Mouse (Mus musculus) bone marrow macrophage, adult 2 months (primary cell): ENCODE data around the gene Tnrc18. TPM values are rescaled to one million over a fixed set of nuclear protein-coding genes. Genes with fewer than 3 reads are reported as not detected.
A peak's percentile ranks its signal among the peaks of the same experiment; 100 is the strongest.

Experiments
- H3K27ac ChIP-seq: 2 replicates; pipeline ENCODE4 v1.5.1; 2012; ENCODE audit warnings: low read depth, low read length; ENCODE audit not compliant: insufficient read depth
- H3K4me1 ChIP-seq: 2 replicates; pipeline ENCODE4 v1.6.1; 2012; ENCODE audit warnings: low read length; ENCODE audit not compliant: control insufficient read depth, insufficient read depth
- H3K4me3 ChIP-seq: 2 replicates; pipeline ENCODE4 v1.5.1; 2012; ENCODE audit warnings: mild to moderate bottlenecking, low read length, moderate library complexity; ENCODE audit not compliant: insufficient read depth
- CTCF ChIP-seq: IDR thresholded peaks from 2 replicates; pipeline ENCODE4 v1.5.1; 2012; ENCODE audit warnings: low read depth, mild to moderate bottlenecking, low read length, moderate library complexity
- POLR2A ChIP-seq: IDR thresholded peaks from 2 replicates; pipeline ENCODE4 v1.6.1; 2012; ENCODE audit warnings: mild to moderate bottlenecking, low read depth, low read length, borderline replicate concordance
- polyA plus RNA-seq: library from polyadenylated mRNA; stranded (reverse); fragments of >200 nt; gene quantifications from 2 replicates; pipeline ENCODE4 v1.2.4, GENCODE M21; 2012; ENCODE audit not compliant: missing spikeins, insufficient read depth, insufficient read length

Tnrc18 gene
- polyA plus RNA-seq, 1 experiment = 64.5 TPM

DNA sequence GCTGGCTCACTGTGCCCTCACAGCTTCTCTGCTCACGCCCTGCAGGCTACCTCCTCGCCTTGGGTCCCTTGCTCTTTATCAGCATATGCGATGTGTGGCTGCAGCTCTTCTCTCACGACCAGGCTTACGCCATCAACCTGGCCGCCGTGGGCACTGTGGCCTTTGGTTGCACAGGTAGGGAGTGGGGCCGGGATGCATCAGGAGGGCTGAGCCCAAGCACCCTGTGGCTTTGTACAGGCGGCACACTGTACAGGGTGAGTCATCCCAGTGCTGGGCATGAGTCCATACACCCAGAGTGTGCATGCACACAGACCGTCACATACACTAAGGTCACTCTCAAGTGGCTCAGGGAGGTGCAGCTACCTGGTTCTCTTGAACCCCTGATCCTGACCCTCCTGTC lies 103.5 kb downstream of the Tnrc18 start:
- no peak overlapping the region for H3K27ac ChIP-seq
- no peaks in the 10 kb centered on the region for H3K4me1 ChIP-seq
- TF ChIP-seq POLR2A = no peak
- no peak for TF ChIP-seq CTCF
- no peak overlapping the region for H3K4me3 ChIP-seq

DNA sequence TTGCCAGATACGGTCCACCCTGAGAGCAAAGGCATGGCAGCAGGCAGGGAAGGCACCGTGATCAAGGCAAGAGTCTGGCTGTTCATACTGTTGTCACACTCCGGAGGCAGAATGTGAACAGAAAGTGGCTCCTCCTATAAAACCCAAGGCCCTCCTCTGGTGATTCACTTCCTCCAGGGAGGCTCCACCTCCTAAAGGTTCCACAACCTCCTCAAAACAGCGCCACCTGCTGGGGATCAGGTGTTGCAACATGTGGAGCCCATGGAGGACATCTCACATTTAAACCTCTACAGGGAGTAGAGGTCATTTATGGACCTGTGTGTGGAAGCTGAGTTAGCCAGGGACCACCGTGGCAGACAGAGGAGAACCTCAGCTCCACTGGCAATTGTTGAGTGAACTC lies 105.1 kb downstream of the Tnrc18 start:
- H3K4me3 ChIP-seq = no peak overlapping the region
- H3K27ac ChIP-seq = no peak overlapping the region
- no peaks in the 10 kb centered on the region for H3K4me1 ChIP-seq
- no peak for TF ChIP-seq CTCF
- no peak for TF ChIP-seq POLR2A

DNA sequence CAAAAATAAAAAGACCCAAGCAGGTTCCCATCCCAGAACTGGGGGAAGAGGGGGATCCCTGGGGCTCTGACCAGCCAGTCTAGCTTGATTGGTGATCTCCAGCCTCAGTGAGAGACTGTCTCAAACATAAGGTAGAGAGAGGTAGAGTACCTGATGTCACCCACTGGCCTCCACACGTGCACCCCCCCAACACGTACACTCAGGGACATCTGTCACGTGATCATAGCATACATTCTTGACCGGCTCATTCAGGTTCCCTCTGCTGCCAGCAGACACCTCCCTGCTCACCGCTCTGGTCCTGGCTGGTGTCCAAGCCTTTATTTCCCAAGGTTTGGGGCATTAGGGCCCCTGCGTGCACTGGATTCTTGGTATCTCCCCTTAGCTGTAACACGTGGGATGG lies 108.0 kb downstream of the Tnrc18 start:
- H3K4me3 ChIP-seq = no peak overlapping the region
- H3K27ac ChIP-seq = no peak overlapping the region
- H3K4me1 ChIP-seq = no peaks in the 10 kb centered on the region
- no peak for TF ChIP-seq CTCF
- TF ChIP-seq POLR2A = no peak

DNA sequence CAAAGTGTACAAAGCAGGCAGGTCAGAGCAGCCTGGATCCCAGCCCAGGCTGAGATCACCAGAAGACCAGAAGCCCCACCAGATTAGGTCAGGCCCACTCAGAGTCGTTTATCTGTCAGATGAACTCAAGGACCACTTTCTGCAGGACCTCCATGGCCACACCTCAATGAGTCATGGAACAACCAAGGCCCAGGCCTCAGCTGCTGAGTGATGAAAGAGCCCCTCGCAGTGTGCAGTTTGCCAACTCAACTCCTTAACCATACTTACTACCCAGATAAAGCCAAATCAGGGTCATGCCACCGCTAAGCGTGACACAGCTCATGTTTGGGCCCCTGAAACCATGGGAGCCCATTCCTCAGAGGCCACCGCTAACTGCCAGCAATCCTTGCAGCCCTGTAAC lies 109.8 kb downstream of the Tnrc18 start:
- Histone ChIP-seq H3K4me1 (no peaks in the 10 kb centered on the region), H3K27ac (no peak overlapping the region), H3K4me3 (no peak overlapping the region)
- TF ChIP-seq CTCF (no peak), POLR2A (no peak)

DNA sequence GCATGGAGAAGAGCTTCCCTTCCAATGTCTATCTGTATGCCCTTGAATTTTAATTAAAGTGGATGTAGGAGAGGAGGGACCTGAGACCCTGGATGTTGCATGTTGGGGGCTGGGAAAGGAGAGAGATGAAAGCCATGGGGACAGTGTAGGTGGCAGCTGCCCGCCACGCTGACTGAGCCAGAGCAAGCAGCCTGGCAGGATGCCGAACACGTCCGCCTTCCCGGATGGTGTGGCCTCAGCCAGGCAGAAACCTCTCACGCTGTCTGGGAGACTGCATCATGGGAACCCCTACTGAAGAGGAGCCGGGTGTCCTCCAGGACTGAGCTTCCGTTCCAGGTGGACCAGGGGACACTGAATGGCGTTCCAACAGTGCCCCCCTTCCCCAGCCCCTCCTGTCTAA lies 113.9 kb downstream of the Tnrc18 start:
- no peak overlapping the region for H3K27ac ChIP-seq
- TF ChIP-seq CTCF (no peak), POLR2A (no peak)
- no peaks in the 10 kb centered on the region for H3K4me1 ChIP-seq
- no peak overlapping the region for H3K4me3 ChIP-seq

DNA sequence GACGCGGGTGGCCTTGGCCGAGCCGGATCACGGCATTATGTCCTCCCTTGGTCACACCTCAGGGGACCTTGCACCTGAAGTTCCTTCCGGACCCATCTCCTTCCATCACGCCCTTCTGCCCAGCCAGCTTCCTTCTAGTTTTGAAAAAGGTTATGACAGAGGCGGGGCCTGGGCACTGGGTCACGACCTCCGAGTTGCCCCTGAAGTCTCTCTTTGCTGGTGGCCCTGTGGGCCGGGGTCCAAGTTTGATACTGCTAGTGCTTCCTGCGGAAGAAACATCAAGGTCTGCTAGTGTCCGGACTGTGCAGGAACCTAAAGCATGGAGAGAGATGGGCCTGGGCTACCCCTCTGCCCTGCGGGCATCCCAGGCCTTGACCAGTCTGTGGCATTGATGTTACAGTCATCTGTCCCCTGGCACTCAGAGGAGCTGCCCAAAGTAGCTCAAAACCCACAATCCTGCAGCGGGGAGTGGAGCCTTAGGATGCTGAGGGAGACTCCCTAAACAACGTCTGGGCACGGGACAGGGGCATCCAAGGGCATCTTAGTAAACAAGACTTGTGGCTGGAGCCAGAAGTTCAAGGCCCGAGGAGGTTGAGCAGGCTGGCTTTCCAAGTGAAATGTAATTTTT lies 114.8 kb downstream of the Tnrc18 start:
- TF ChIP-seq CTCF (no peak), POLR2A (no peak)
- Histone ChIP-seq H3K4me3 (peak overlapping the region; percentile 38), H3K4me1 (no peaks in the 10 kb centered on the region), H3K27ac (no peak overlapping the region)

DNA sequence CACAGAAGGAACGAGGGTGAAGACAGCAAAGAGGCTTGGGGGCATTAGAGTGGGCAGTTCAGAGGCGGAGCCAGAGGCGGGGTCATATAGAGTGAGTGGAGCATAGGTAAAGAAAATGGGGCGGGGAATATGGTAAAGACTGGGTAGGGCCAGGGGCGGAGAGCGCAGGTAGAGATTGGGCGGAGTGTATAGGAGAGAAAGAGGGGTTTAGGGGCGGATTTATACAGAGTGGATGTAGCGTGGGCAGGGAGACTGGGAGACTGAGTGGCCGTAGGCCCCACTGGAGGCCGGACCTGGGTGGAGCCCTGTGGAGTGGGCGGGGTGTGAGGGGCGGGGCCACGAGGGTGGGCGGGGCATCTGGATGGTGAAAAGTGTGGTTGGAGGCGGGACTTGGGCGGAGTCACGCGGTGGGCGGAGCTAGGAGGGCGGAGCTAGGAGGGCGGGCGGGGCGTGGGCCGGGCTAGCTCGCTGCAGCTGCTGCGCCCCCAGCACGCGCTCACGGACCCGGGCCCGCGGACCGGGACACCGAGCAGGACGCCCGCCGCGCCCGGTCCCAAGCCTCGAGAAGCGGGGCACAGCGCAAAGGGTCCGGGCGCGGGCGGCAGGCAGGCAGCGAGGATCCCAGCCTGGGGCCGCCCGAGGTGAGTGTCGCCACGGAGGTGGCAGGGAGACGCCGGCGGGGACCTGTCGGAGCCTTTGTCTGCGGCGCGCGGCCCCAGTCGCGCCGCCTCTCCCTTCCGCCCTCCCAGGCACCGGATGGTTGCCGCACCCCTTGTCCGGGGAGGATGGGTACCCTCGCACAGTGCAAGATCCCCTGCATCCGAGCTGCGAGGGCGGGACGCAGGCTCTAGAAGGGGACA lies 115.6 kb downstream of the Tnrc18 start:
- peak overlapping the region; percentile 38 for H3K4me3 ChIP-seq
- no peaks in the 10 kb centered on the region for H3K4me1 ChIP-seq
- no peak overlapping the region for H3K27ac ChIP-seq
- TF ChIP-seq CTCF = no peak
- no peak for TF ChIP-seq POLR2A

DNA sequence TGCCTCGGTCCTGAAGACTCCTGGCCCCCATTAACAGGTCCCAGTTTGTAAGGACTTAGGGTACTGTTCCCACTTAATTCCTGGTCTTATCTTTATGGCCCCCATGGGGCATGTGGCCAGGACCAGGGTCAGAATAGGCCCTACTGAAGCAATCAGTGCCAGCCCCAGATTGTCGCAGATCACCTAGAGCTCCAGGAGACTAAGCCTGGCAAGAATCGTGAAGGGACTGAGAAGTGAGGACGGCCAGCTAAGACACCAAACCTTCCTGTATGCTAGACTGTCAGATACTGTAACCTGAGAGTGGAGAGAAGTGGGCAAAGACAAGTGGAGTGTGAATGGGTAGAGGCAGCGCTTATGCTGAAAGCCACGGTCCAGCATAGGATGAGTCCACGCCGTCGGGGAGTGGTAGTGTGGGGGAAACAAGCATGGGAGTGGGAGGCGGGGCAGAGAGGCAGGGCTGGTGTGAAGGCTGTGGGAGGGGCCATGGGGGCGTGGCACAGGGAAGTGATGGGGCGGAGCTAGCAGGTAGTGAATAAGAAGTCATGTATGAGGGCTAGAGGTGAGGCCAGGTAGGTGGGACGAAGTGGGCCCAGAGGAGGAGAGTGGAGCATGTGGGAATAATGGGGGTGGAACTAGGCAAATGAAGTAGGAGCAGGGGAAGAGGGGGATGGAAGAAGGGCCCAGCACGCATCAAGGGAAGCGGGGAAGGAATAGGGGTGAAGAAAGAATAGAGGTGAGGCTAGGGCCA lies 116.4 kb downstream of the Tnrc18 start:
- Histone ChIP-seq H3K4me3 (no peak overlapping the region), H3K4me1 (no peaks in the 10 kb centered on the region), H3K27ac (no peak overlapping the region)
- TF ChIP-seq CTCF = no peak
- TF ChIP-seq POLR2A = no peak

DNA sequence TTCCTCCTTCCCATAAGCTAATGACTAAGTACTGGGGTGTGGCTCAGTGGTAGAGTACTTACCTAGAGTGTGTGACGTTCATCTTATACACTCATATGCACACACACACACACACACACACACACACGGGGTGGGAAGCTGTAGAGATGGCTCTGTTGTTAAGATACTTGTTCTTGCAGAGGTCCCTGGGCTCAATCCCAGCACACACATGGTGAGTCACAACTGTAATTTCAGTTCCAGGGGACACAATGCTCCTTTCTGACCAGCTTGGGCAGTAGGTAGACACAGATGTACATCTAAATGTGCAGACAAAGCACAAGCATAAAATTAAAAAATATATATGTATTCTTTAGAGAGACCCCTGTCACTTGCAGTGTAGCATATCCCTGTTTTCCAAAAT lies 119.7 kb downstream of the Tnrc18 start:
- Histone ChIP-seq H3K27ac (no peak overlapping the region), H3K4me1 (no peaks in the 10 kb centered on the region), H3K4me3 (no peak overlapping the region)
- TF ChIP-seq CTCF (no peak), POLR2A (no peak)

DNA sequence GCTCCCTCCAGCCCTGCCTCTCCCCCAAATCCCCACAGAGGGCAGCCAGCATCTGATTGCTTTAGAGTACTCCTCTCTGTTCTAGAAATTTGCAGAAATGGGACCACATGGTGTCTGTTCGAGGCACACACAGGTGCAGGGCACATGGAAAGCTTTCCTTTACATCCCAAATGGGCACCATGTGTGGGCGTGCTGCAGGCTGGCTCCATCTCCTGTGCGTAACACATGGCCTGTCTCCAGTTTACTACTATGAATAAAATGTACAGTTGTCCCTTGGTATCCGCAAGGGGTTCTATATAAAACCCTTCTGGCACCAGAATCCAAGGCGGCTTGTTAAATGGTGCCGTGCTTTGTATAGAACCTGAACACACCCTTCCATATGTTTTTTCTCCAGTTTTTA lies 120.6 kb downstream of the Tnrc18 start:
- TF ChIP-seq CTCF (no peak), POLR2A (no peak)

More for the DNA sequence above, 120.6 kb downstream of the Tnrc18 start:
- Histone ChIP-seq H3K27ac (no peak overlapping the region), H3K4me3 (no peak overlapping the region), H3K4me1 (no peaks in the 10 kb centered on the region)
